13 mouse cellular contexts compared by ENCODE assay signal in genomic region chr2:139362245-139362847, GRCm38 (mm10).
"Had no signal": no experiment of that assay in that cellular context is flagged by ENCODE, and none has a peak within 500 bp of the region (broad histone marks: within the 10 kb centered on the region; RNA-seq: fewer than 3 reads in every experiment).

No protein-coding gene starts in this region.

- DNase-seq: kidney, postnatal 25 days; left cerebral cortex, postnatal 4 days; retina, postnatal 1 day; right cerebral cortex, postnatal 4 days; spleen, adult 18-20 months; thymus, adult 18-20 months; thymus, postnatal 14 days had no signal

- H3K9me3 ChIP-seq: limb, embryonic 15.5 days; liver, embryonic 12.5 days; lung, embryonic 15.5 days; midbrain, embryonic 12.5 days; neural tube, embryonic 13.5 days had no signal

- H3K27me3 ChIP-seq: limb, embryonic 15.5 days; liver, embryonic 12.5 days; lung, embryonic 15.5 days; midbrain, embryonic 12.5 days; neural tube, embryonic 13.5 days had no signal

- H3K9ac ChIP-seq: limb, embryonic 15.5 days; liver, embryonic 12.5 days; lung, embryonic 15.5 days; midbrain, embryonic 12.5 days; neural tube, embryonic 13.5 days had no signal

- H3K4me1 ChIP-seq: limb, embryonic 15.5 days; liver, embryonic 12.5 days; lung, embryonic 15.5 days; midbrain, embryonic 12.5 days; neural tube, embryonic 13.5 days had no signal

- H3K27ac ChIP-seq: limb, embryonic 15.5 days; liver, embryonic 12.5 days; lung, embryonic 15.5 days; midbrain, embryonic 12.5 days; neural tube, embryonic 13.5 days had no signal

- H3K4me2 ChIP-seq: limb, embryonic 15.5 days; liver, embryonic 12.5 days; lung, embryonic 15.5 days; midbrain, embryonic 12.5 days; neural tube, embryonic 13.5 days had no signal

- H3K36me3 ChIP-seq: limb, embryonic 15.5 days; liver, embryonic 12.5 days; lung, embryonic 15.5 days; midbrain, embryonic 12.5 days; neural tube, embryonic 13.5 days had no signal

- ATAC-seq: liver, embryonic 12.5 days; midbrain, embryonic 16.5 days had no signal

- H3K4me3 ChIP-seq: limb, embryonic 15.5 days; liver, embryonic 12.5 days; lung, embryonic 15.5 days; midbrain, embryonic 12.5 days; neural tube, embryonic 13.5 days had no signal
